Mouse (Mus musculus) embryo, embryonic 10.5 days (tissue): Measurements from ENCODE around the gene Slc25a28.

Source experiments
- DNase-seq: peaks from one replicate; pipeline ENCODE4 v3.0.0-alpha.2; 2015; ENCODE audit warnings: low spot score

Gene Slc25a28

GRCm38 (mm10) chr19:43674730-43675524 is at the start of gene Slc25a28:
TSS of gene Slc25a28 (minus strand) at chr19:43674881.
- peak; percentile 100 for DNase-seq

GRCm38 (mm10) chr19:43724194-43724593 is 49.5 kb upstream of the Slc25a28 start:
- DNase-seq = no peak

- DNase-seq = no peak
These were observed 48.8 kb upstream of the Slc25a28 start for GRCm38 (mm10) chr19:43723501-43723900.

GRCm38 (mm10) chr19:43722891-43723290 is 48.2 kb upstream of the Slc25a28 start:
- no peak for DNase-seq

- no peak for DNase-seq
These were observed 45.4 kb upstream of the Slc25a28 start for GRCm38 (mm10) chr19:43720061-43720460.

GRCm38 (mm10) chr19:43711971-43712370 is 37.3 kb upstream of the Slc25a28 start:
- DNase-seq = no peak

GRCm38 (mm10) chr19:43711159-43711916 is 36.7 kb upstream of the Slc25a28 start:
- DNase-seq = no peak

GRCm38 (mm10) chr19:43709317-43709716 is 34.6 kb upstream of the Slc25a28 start:
- DNase-seq = no peak

- no peak for DNase-seq
These were observed 33.5 kb upstream of the Slc25a28 start for GRCm38 (mm10) chr19:43708206-43708605.

GRCm38 (mm10) chr19:43704787-43705497 is 30.3 kb upstream of the Slc25a28 start:
- no peak for DNase-seq

GRCm38 (mm10) chr19:43704211-43704610 is 29.5 kb upstream of the Slc25a28 start:
- no peak for DNase-seq

- DNase-seq = no peak
These were observed 25.1 kb upstream of the Slc25a28 start for GRCm38 (mm10) chr19:43699763-43700155.

GRCm38 (mm10) chr19:43699021-43699762 is 24.5 kb upstream of the Slc25a28 start:
- no peak for DNase-seq

- DNase-seq = no peak
These were observed 23.1 kb upstream of the Slc25a28 start for GRCm38 (mm10) chr19:43697666-43698370.

- DNase-seq = no peak
These were observed 20.9 kb upstream of the Slc25a28 start for GRCm38 (mm10) chr19:43695514-43695964.

- DNase-seq = no peak
These were observed 18.1 kb upstream of the Slc25a28 start for GRCm38 (mm10) chr19:43692815-43693214.

- DNase-seq = peak; percentile 96
These were observed 15.0 kb upstream of the Slc25a28 start, which contains the start of gene Entpd7 for GRCm38 (mm10) chr19:43689419-43690246. TSS of gene Entpd7 (plus strand) at chr19:43689672.

GRCm38 (mm10) chr19:43681541-43681940 is 6.9 kb upstream of the Slc25a28 start:
- DNase-seq = no peak

GRCm38 (mm10) chr19:43679474-43679981 is 4.8 kb upstream of the Slc25a28 start:
- no peak for DNase-seq

GRCm38 (mm10) chr19:43678467-43679003 is 3.9 kb upstream of the Slc25a28 start:
- no peak for DNase-seq
